Mouse (Mus musculus) midbrain, embryonic 10.5 days (tissue): Measurements from ENCODE around the gene 5730522E02Rik. TPM values are rescaled to one million over a fixed set of nuclear protein-coding genes. Genes with fewer than 3 reads are reported as not detected.

ENCODE experiments used
- DNase-seq: peaks from one replicate; pipeline ENCODE4 v3.0.0-alpha.2; 2017; ENCODE audit warnings: low spot score
- H3K27ac ChIP-seq: fragments of 300-500 bp; sonication (generic); replicated peaks from 2 replicates; pipeline ENCODE4 v1.5.1; 2016; ENCODE audit warnings: mild to moderate bottlenecking
- H3K27me3 ChIP-seq: fragments of 300-500 bp; sonication (generic); 2 replicates; pipeline ENCODE4 v1.6.1; 2016; ENCODE audit warnings: low read depth, mild to moderate bottlenecking; ENCODE audit not compliant: poor library complexity, severe bottlenecking
- H3K36me3 ChIP-seq: fragments of 300-500 bp; sonication (generic); 2 replicates; pipeline ENCODE4 v1.6.1; 2016; ENCODE audit warnings: mild to moderate bottlenecking, moderate library complexity
- H3K4me1 ChIP-seq: fragments of 300-500 bp; sonication (generic); 2 replicates; pipeline ENCODE4 v1.6.1; 2016
- H3K4me3 ChIP-seq: fragments of 300-500 bp; sonication (generic); 2 replicates; pipeline ENCODE4 v1.5.1; 2016; ENCODE audit warnings: mild to moderate bottlenecking, moderate library complexity
- H3K9me3 ChIP-seq: fragments of 300-500 bp; sonication (generic); replicated peaks from 2 replicates; pipeline ENCODE4 v1.6.1; 2016; ENCODE audit warnings: mild to moderate bottlenecking
- whole genome bisulfite sequencing: fragments of 180-500 bp; shearing (Covaris S2); methylation state at CpG from one replicate; pipeline ENCODE4 v1.1.7; 2016; 5-methylcytosine and 5-hydroxymethylcytosine counted together
- polyA plus RNA-seq: library from polyadenylated mRNA; unstranded; fragments of >200 nt; fragmentation: Nextera tagmentation; extraction: Ambion mirVana; gene quantifications from 2 replicates; pipeline ENCODE4 v1.2.1, GENCODE M21; 2016

5730522E02Rik gene
- polyA plus RNA-seq, 1 experiment from 2014 or later = 4.0 TPM

GRCm38 (mm10) chr11:26073638-26074294, 136.8 kb downstream of the 5730522E02Rik start:
- DNase-seq = peak; percentile 41
- Histone ChIP-seq H3K4me3 (no peak overlapping the region), H3K4me1 (0 out of 2 replicates have a peak, but pooled peaks cover 2% of the 10 kb centered on the region), H3K27me3 (no peaks in the 10 kb centered on the region), H3K9me3 (no peaks in the 10 kb centered on the region), H3K36me3 (no peaks in the 10 kb centered on the region), H3K27ac (no peak overlapping the region)
- 48% methylated on average over 8 of the region's 8 CpGs for WGBS

DNA sequence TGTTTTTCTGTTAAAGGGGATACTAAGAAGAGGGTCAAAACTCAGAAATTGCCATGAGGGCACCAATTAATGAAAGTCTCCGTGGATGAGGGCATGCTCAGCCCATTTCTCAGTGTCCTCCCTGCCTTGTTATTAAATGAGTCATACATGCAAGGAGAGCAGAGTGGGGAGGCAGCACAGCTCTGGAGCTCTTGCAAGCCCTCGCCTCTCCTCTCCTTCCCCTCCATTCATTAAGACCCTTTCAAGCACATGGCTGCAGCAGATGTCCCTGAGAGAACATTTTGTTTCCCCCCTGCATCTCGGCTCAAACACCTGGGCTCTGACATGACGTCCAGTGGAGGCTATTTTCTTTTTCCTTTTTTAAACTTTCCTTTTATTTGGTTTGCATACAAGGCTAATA, 138.5 kb downstream of the 5730522E02Rik start:
- no peak for DNase-seq
- H3K4me3 ChIP-seq = no peak overlapping the region
- H3K27me3 ChIP-seq = no peaks in the 10 kb centered on the region
- no peaks in the 10 kb centered on the region for H3K36me3 ChIP-seq
- no peaks in the 10 kb centered on the region for H3K9me3 ChIP-seq
- H3K4me1 ChIP-seq = 0 out of 2 replicates have a peak, but pooled peaks cover 2% of the 10 kb centered on the region
- no peak overlapping the region for H3K27ac ChIP-seq
- WGBS = 70% methylated on average over 4 of the region's 4 CpGs

- Histone ChIP-seq H3K9me3 (no peaks in the 10 kb centered on the region), H3K27me3 (no peaks in the 10 kb centered on the region), H3K27ac (no peak overlapping the region), H3K4me1 (peaks cover 12% of the 10 kb centered on the region), H3K36me3 (no peaks in the 10 kb centered on the region), H3K4me3 (no peak overlapping the region)
- DNase-seq = no peak
- 34% methylated on average over 2 of the region's 2 CpGs for WGBS
These were observed 147.3 kb downstream of the 5730522E02Rik start for GRCm38 (mm10) chr11:26063252-26063651.

DNA sequence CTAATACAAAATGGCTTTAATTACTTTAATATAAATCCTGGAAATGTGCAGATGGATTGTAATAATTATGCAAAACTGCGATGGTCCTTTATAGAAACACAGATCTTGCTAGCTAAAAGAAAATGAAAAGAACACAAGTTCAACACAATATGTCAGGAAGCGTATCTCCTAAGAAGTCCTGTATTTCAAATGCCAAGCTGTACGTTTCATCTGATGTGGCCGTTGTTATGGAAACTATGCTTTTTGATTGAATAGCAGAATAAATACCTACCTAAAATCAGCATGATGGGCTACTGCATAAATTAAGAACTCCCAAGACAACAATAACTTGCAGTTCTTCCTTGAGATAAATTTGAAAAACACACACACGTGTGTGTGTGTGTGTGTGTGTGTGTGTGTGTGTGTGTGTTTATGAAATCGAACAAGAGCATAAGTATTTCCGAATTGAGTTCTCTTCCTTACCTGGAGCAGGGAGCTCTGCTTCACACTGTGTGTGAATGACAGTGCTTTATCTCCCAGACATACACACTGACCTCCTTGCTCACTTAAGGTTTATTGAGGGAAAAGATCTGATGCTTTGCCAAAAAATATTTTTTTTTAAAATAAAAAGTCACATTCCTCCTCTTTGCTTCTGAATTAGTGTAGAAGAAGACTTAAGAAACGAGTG, 149.0 kb downstream of the 5730522E02Rik start:
- Histone ChIP-seq H3K27me3 (no peaks in the 10 kb centered on the region), H3K4me1 (peaks cover 12% of the 10 kb centered on the region), H3K9me3 (no peaks in the 10 kb centered on the region), H3K27ac (no peak overlapping the region), H3K36me3 (no peaks in the 10 kb centered on the region), H3K4me3 (no peak overlapping the region)
- 84% methylated on average over 8 of the region's 8 CpGs for WGBS
- DNase-seq = no peak

- H3K36me3 ChIP-seq = no peaks in the 10 kb centered on the region
- no peak for DNase-seq
- H3K27ac ChIP-seq = no peak overlapping the region
- H3K27me3 ChIP-seq = no peaks in the 10 kb centered on the region
- H3K4me3 ChIP-seq = no peak overlapping the region
- H3K9me3 ChIP-seq = no peaks in the 10 kb centered on the region
- no peaks in the 10 kb centered on the region for H3K4me1 ChIP-seq
- WGBS = 71% methylated on average over 2 of the region's 2 CpGs
These were observed 197.0 kb downstream of the 5730522E02Rik start for GRCm38 (mm10) chr11:26013527-26013926.

DNA sequence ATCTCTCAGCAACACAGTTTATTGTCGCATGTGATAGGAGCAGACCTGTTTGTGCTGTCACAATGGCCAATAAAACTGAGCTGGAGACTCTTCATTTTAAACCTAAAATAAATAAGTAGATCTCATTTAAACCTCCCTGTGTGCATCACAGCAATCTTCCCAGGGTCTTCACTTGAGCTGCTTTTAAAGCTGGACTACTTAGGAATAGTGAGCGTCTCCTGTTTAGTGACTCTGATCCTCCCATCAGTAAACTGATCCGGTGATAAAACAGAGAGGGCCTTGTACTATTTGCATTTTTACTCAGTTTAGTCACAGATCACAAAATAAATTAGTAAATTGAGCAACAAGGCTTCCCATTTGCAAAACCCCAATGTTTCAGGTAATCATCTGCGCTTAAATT, 206.5 kb downstream of the 5730522E02Rik start:
- H3K27me3 ChIP-seq = no peaks in the 10 kb centered on the region
- no peaks in the 10 kb centered on the region for H3K36me3 ChIP-seq
- no peak overlapping the region for H3K27ac ChIP-seq
- DNase-seq = no peak
- 68% methylated on average over 4 of the region's 4 CpGs for WGBS
- H3K4me3 ChIP-seq = no peak overlapping the region
- no peaks in the 10 kb centered on the region for H3K9me3 ChIP-seq
- H3K4me1 ChIP-seq = peaks cover 32% of the 10 kb centered on the region

GRCm38 (mm10) chr11:25999738-26000137, 210.8 kb downstream of the 5730522E02Rik start:
- no peaks in the 10 kb centered on the region for H3K9me3 ChIP-seq
- no peaks in the 10 kb centered on the region for H3K36me3 ChIP-seq
- no peaks in the 10 kb centered on the region for H3K27me3 ChIP-seq
- 78% methylated on average over 5 of the region's 5 CpGs for WGBS
- H3K4me1 ChIP-seq = peaks cover 22% of the 10 kb centered on the region
- no peak for DNase-seq
- H3K4me3 ChIP-seq = no peak overlapping the region
- no peak overlapping the region for H3K27ac ChIP-seq

GRCm38 (mm10) chr11:25997469-25997868, 213.1 kb downstream of the 5730522E02Rik start:
- Histone ChIP-seq H3K36me3 (no peaks in the 10 kb centered on the region), H3K27me3 (no peaks in the 10 kb centered on the region)
- no peak for DNase-seq

DNA sequence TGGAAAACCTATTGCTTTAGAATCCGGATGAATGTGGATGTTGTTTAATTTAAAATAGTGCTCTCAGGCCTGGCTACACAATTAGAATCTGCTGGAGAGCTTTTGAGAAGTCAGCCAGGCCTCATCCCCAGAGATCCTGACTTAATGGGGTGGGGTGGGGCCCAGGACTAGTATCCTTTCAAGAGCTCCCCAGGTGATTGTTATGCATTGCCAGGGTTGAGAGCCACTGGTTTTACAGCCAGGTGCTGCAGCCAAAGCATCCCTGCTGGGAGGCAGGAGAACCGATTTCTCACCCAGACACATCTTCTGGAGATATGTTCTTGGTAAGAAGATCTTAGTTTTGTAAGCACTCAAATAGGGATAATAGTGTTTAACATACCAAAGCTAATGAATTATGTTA, 216.4 kb downstream of the 5730522E02Rik start:
- Histone ChIP-seq H3K9me3 (no peaks in the 10 kb centered on the region), H3K36me3 (no peaks in the 10 kb centered on the region), H3K27me3 (no peaks in the 10 kb centered on the region), H3K4me1 (peaks cover 6% of the 10 kb centered on the region; the same call in 1 of the 2 replicates), H3K4me3 (no peak overlapping the region), H3K27ac (no peak overlapping the region)
- WGBS = 15% methylated on average over 2 of the region's 2 CpGs
- no peak for DNase-seq

More at GRCm38 (mm10) chr11:25997469-25997868, 213.1 kb downstream of the 5730522E02Rik start:
- H3K27ac ChIP-seq = no peak overlapping the region
- no peaks in the 10 kb centered on the region for H3K9me3 ChIP-seq
- H3K4me3 ChIP-seq = no peak overlapping the region
- 95% methylated on average over 4 of the region's 4 CpGs for WGBS
- H3K4me1 ChIP-seq = peaks cover 20% of the 10 kb centered on the region; the same call in 1 of the 2 replicates

DNA sequence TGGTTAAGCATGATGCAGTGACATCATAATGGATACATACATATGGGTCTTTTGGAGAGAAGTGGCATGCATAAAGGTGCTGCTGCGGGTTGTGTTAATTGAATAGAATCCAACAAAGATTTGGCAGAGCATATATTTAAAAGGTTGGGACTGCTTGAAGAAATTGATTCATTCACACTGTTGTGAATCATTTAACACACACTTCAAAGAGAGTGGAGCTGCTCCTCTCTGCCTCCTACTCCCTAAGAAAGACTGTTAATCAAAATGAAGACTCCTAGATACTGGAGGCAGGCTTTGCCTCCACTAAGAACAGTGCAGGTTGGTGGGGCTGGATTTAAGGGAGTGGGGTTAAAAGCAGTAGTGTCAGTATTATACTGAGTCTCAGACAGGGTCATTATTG, 218.3 kb downstream of the 5730522E02Rik start:
- DNase-seq = no peak
- Histone ChIP-seq H3K4me1 (peaks cover 6% of the 10 kb centered on the region; the same call in 1 of the 2 replicates), H3K36me3 (no peaks in the 10 kb centered on the region), H3K9me3 (no peaks in the 10 kb centered on the region), H3K4me3 (no peak overlapping the region), H3K27me3 (no peaks in the 10 kb centered on the region), H3K27ac (no peak overlapping the region)
- 93% methylated on average over 1 of the region's 1 CpGs for WGBS

GRCm38 (mm10) chr11:25978736-25979276, 231.8 kb downstream of the 5730522E02Rik start:
- no peak overlapping the region for H3K4me3 ChIP-seq
- no peaks in the 10 kb centered on the region for H3K27me3 ChIP-seq
- no peaks in the 10 kb centered on the region for H3K4me1 ChIP-seq
- no peak overlapping the region for H3K27ac ChIP-seq
- no peaks in the 10 kb centered on the region for H3K9me3 ChIP-seq
- H3K36me3 ChIP-seq = no peaks in the 10 kb centered on the region
- no peak for DNase-seq
- 83% methylated on average over 5 of the region's 5 CpGs for WGBS

DNA sequence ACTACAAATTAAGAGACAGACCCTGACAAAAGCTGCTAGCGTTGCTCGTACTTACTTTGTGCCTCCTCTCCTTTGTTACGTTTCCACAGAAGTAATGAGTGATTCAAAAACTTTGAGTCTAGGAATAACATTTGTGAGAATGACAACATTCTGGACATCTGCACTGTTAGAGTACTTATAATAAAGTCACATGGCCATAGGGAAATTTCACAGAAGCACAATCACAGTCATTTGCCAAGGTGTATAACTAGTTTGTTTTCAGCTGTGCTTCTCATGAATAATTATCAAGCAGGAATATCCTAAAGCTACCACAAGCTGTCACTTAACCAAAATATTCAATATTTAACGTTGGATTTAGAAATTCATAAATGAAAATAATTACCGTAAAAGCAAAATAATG, 269.1 kb downstream of the 5730522E02Rik start:
- Histone ChIP-seq H3K36me3 (no peaks in the 10 kb centered on the region), H3K9me3 (no peaks in the 10 kb centered on the region), H3K4me3 (no peak overlapping the region), H3K27me3 (no peaks in the 10 kb centered on the region), H3K27ac (no peak overlapping the region), H3K4me1 (0 out of 2 replicates have a peak, but pooled peaks cover 3% of the 10 kb centered on the region)
- 83% methylated on average over 5 of the region's 5 CpGs for WGBS
- no peak for DNase-seq

DNA sequence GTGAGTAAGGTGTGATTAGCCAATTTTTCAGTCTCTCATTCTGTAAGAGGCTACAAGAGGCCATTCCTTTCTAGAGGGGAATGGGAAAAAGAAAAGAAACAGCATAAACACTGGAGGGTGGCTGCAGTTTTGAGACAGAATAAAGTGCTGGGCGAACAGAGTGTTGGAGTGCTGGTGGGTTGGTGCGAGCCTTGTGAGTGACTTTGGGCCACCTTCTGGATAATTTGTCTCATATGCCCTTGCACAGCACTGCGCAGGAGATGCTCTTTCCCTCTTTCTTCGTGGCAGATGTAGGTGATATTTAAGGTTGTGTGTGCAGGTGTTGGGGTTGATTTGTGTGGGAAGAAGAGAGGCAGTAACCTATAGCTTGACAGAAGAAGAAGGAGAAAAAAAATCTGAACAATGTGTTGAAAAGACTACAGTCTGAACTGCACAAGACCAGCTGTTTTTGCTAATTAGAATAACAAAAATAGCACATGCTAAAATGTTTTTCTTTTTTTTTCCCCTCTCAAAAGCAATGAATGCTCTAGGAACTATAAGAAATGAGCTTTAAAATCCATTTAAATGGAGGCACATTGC, 269.8 kb downstream of the 5730522E02Rik start:
- DNase-seq = no peak
- H3K4me3 ChIP-seq = no peak overlapping the region
- no peak overlapping the region for H3K27ac ChIP-seq
- no peaks in the 10 kb centered on the region for H3K36me3 ChIP-seq
- 0 out of 2 replicates have a peak, but pooled peaks cover 3% of the 10 kb centered on the region for H3K4me1 ChIP-seq
- 88% methylated on average over 4 of the region's 4 CpGs for WGBS
- no peaks in the 10 kb centered on the region for H3K9me3 ChIP-seq
- H3K27me3 ChIP-seq = no peaks in the 10 kb centered on the region
